Mouse (Mus musculus): ENCODE measurements around the gene Rnf5. TPM values are rescaled to one million over a fixed set of nuclear protein-coding genes. Genes with fewer than 3 reads are reported as not detected.

Rnf5 gene
- polyA plus RNA-seq, 1 experiment from 2014 or later: 223 TPM

- peak overlapping the region; percentile 68; the same call in 1 of the 2 replicates for H3K9ac ChIP-seq (replicated peaks; ENCODE audit: low read length)
- 15% methylated on average over 5 of the region's 5 CpGs for WGBS
- H3K4me2 ChIP-seq (ENCODE audit: low read length): peak overlapping the region; percentile 90
- peaks cover 53% of the 10 kb centered on the region for H3K4me1 ChIP-seq (ENCODE audit: control insufficient read depth, insufficient read depth, low read length)
- H3K36me3 ChIP-seq (ENCODE audit: control insufficient read depth, insufficient read depth, low read length): no peaks in the 10 kb centered on the region
- H3K4me3 ChIP-seq (replicated peaks; ENCODE audit: low read depth, low read length): peak overlapping the region; percentile 71
- no peaks in the 10 kb centered on the region for H3K9me3 ChIP-seq (ENCODE audit: control insufficient read depth, low read length)
- peaks cover 14% of the 10 kb centered on the region; the same call in 1 of the 2 replicates for H3K27me3 ChIP-seq (ENCODE audit: control insufficient read depth, insufficient read depth, low read length)
- ATAC-seq (ENCODE audit: low FRiP score, low TSS enrichment) (no peak), DNase-seq (no peak)
- peak overlapping the region; percentile 93 for H3K27ac ChIP-seq (replicated peaks; ENCODE audit: low read depth, low read length)
Measured at GRCm38 (mm10) chr17:34628644-34628967, 25.1 kb upstream of the Rnf5 start.

DNA sequence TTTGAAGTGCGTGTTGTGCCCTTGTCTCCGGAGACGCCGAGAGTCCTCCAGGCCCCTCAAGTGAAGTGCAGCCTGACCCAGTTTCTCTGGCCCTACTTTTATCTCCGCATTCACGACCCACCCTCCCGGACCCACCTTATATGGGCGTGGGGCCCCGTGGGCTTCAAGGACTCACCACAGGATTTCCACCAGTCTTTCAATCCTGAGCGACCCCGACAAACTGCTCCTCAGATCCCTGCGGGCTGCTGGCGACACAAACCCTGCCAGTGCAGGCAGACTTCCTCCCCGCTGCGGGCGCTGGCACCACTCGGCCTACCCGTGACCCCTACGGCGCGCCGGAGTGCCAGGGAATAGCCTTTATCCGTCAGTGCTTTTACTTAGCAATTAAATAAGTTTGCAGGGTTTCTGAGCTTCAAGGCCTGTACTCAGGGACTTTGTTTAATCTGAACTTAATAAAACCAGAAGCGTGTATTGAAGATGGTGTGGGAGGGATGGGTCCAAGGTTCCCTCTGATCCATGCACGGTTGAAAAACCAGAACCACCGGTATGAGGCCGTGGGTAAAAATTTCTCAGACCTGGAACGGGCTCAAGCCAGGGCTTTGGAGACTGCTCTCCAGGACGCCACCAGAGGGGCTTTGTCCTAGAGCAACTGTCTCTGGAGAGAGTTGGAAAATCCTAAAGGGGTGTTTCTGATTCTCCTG is 24.6 kb upstream of the Rnf5 start, which contains the start of gene Ppt2:
Ppt2 (minus strand) TSS at position 568 of the 701 bp plus-strand sequence.
- DNase-seq (peak; percentile 53), ATAC-seq (ENCODE audit: low FRiP score, low TSS enrichment) (no peak)
- peaks cover 53% of the 10 kb centered on the region for H3K4me1 ChIP-seq (ENCODE audit: control insufficient read depth, insufficient read depth, low read length)
- WGBS: 6% methylated on average over 29 of the region's 29 CpGs
- no peaks in the 10 kb centered on the region for H3K9me3 ChIP-seq (ENCODE audit: control insufficient read depth, low read length)
- H3K9ac ChIP-seq (replicated peaks; ENCODE audit: low read length): peak within 1 kb of the TSS; percentile 68
- peak within 1 kb of the TSS; percentile 90 for H3K4me2 ChIP-seq (ENCODE audit: low read length)
- peaks cover 14% of the 10 kb centered on the region; the same call in 1 of the 2 replicates for H3K27me3 ChIP-seq (ENCODE audit: control insufficient read depth, insufficient read depth, low read length)
- peak within 1 kb of the TSS; percentile 71 for H3K4me3 ChIP-seq (replicated peaks; ENCODE audit: low read depth, low read length)
- H3K36me3 ChIP-seq (ENCODE audit: control insufficient read depth, insufficient read depth, low read length): peaks cover 1% of the 10 kb centered on the region; the same call in 1 of the 2 replicates
- H3K27ac ChIP-seq (replicated peaks; ENCODE audit: low read depth, low read length): peak within 1 kb of the TSS; percentile 93

DNA sequence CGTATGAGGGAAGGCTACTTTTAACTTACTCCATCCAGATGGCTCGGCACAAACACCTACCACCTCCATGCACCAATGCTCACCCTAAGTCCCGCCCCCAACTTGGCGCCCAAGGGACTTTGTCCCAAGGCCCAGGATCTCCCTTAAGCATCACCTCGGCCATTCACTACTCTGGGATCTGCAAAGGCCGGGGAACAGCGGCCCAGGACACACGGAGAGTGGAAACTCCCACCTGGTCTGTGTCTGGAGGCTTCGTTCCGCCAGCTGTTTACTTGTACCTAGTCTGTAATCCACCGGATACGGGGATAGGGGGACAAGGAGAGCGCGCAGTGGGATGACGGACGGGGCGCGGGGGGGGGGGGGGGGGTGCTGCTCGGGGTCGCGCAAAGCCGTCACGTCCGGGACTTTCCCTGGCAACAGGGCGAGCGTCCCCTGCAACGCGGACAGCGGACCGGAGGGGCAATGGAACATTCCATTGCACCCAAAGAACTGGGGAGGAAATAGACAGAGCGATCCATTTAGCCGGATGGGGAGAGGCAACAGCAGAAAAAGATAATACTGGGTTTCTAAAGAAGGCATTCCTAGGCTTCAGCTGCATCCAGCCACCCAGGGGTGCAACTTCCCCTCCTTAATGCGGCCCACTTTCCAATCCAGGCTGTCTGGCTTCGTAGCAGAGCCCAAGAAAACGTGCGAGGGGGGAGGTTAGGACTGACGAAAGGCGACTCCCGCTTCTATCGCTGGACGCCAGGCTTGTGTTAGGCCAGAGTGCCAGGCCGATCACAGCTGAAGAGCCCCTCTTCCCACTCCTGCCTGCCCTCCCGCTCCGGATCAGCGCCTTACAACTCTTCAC is 23.8 kb upstream of the Rnf5 start:
- peak overlapping the region; percentile 68 for H3K9ac ChIP-seq (replicated peaks; ENCODE audit: low read length)
- H3K27me3 ChIP-seq (ENCODE audit: control insufficient read depth, insufficient read depth, low read length): peaks cover 11% of the 10 kb centered on the region; the same call in 1 of the 2 replicates
- H3K27ac ChIP-seq (replicated peaks; ENCODE audit: low read depth, low read length): peak overlapping the region; percentile 93
- ATAC-seq (ENCODE audit: low FRiP score, low TSS enrichment): peak; percentile 78
- peak overlapping the region; percentile 90 for H3K4me2 ChIP-seq (ENCODE audit: low read length)
- H3K9me3 ChIP-seq (ENCODE audit: control insufficient read depth, low read length): no peaks in the 10 kb centered on the region
- peak overlapping the region; percentile 71 for H3K4me3 ChIP-seq (replicated peaks; ENCODE audit: low read depth, low read length)
- DNase-seq: peak; percentile 94
- peaks cover 50% of the 10 kb centered on the region for H3K4me1 ChIP-seq (ENCODE audit: control insufficient read depth, insufficient read depth, low read length)
- WGBS: 0% methylated on average over 40 of the region's 45 CpGs
- peaks cover 9% of the 10 kb centered on the region for H3K36me3 ChIP-seq (ENCODE audit: control insufficient read depth, insufficient read depth, low read length)

DNA sequence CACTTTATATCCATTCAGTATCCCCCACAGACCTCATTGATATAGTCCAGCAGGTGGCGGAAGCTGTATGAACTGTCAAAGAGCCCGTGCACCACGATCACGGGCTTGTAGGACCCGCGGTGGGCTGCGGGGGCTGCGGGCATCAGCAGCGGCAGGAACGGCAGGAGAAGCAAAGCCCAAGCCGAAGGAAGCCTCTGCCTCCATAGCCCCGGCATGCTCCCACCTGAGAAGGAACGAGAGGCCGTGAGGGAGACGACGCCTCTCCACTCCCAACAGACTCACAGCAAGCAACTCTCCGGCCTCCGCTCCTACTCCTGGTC is 23.2 kb upstream of the Rnf5 start:
- Histone ChIP-seq H3K4me3 (replicated peaks; ENCODE audit: low read depth, low read length) (peak overlapping the region; percentile 71), H3K27ac (replicated peaks; ENCODE audit: low read depth, low read length) (peak overlapping the region; percentile 93), H3K9ac (replicated peaks; ENCODE audit: low read length) (peak overlapping the region; percentile 68), H3K4me1 (ENCODE audit: control insufficient read depth, insufficient read depth, low read length) (peaks cover 44% of the 10 kb centered on the region), H3K36me3 (ENCODE audit: control insufficient read depth, insufficient read depth, low read length) (peaks cover 14% of the 10 kb centered on the region), H3K4me2 (ENCODE audit: low read length) (peak overlapping the region; percentile 90), H3K9me3 (ENCODE audit: control insufficient read depth, low read length) (no peaks in the 10 kb centered on the region), H3K27me3 (ENCODE audit: control insufficient read depth, insufficient read depth, low read length) (peaks cover 10% of the 10 kb centered on the region; the same call in 1 of the 2 replicates)
- DNase-seq (peak; percentile 82), ATAC-seq (ENCODE audit: low FRiP score, low TSS enrichment) (peak; percentile 31)
- under 1% methylated on average over 18 of the region's 18 CpGs for WGBS

DNA sequence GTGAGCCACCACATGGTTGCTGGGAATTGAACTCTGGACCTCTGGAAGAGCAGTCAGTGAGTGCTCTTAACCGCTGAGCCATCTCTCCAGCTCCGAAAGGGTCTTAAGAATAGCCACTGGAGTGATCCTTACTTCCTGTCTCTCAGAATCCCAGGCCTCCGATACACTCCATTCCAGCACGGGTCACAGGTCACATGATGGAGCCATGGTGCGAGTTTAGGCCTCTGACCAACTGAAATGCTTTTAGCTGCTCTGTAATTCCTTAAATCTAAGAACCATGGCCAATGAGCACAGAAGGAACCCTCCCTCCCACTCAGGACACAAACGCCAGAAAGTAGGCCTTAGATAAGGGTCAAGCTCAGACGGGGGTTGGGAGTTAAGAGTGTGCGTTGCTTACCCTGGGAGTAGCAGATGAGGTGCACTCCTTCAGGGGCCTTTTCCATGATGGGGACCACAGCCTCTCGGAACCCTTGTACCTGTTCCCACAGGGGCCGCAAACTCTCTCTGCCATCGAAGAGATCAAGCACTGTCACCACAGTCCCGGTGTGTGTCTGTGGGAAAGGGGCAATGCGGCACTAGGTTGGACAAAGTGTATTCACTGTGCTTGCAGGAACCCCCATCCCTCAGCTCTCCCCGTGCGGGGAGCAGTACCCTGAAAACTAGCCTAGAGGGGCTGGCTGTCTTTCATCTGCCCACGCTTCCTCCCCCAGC is 22.7 kb upstream of the Rnf5 start:
- peaks cover 19% of the 10 kb centered on the region for H3K36me3 ChIP-seq (ENCODE audit: control insufficient read depth, insufficient read depth, low read length)
- peak overlapping the region; percentile 68 for H3K9ac ChIP-seq (replicated peaks; ENCODE audit: low read length)
- peak overlapping the region; percentile 93 for H3K27ac ChIP-seq (replicated peaks; ENCODE audit: low read depth, low read length)
- no peak for DNase-seq
- H3K4me3 ChIP-seq (replicated peaks; ENCODE audit: low read depth, low read length): peak overlapping the region; percentile 71
- peaks cover 4% of the 10 kb centered on the region; the same call in 1 of the 2 replicates for H3K27me3 ChIP-seq (ENCODE audit: control insufficient read depth, insufficient read depth, low read length)
- 49% methylated on average over 16 of the region's 16 CpGs for WGBS
- no peak for ATAC-seq (ENCODE audit: low FRiP score, low TSS enrichment)
- peak overlapping the region; percentile 90 for H3K4me2 ChIP-seq (ENCODE audit: low read length)
- H3K4me1 ChIP-seq (ENCODE audit: control insufficient read depth, insufficient read depth, low read length): peaks cover 39% of the 10 kb centered on the region
- H3K9me3 ChIP-seq (ENCODE audit: control insufficient read depth, low read length): no peaks in the 10 kb centered on the region

DNA sequence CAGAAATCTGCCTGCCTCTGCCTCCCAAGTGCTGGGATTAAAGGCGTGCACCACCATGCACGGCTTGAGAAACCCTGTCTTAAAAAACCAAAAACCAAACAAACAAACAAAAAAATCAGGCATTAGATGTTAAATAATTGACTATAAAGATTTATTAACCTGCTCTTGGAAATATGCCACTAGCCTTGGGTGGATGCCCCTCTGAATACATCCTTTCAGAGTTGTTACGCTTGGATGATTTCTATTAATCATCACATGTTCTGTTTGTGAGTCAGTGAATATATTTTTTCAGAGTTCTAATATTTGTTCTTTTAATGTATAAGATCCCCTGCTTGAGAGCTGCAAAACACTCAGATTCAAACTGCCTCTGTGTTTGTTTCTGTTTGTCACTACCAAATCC is 21.5 kb upstream of the Rnf5 start:
- no peak for ATAC-seq (ENCODE audit: low FRiP score, low TSS enrichment)
- 94% methylated on average over 3 of the region's 3 CpGs for WGBS

DNA sequence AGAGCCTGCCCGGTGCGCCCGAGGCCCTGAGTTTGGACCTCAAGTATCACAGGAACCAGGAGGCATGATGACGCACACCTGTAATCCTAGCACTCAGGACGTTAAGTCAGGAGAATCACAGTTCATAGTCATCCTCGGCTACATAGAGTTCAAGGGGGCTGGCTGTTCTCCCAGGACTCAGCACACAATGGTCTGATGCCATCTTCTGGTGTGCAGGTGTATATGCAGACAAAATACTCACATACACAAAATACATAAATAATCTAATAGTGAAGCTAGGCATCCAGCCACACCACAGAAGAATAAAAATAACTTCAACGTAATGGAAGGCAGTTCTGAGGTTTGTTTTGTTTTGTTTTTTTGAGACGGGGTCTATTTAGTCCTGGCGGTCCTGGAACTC is 19.7 kb upstream of the Rnf5 start:
- H3K4me3 ChIP-seq (replicated peaks; ENCODE audit: low read depth, low read length): no peak overlapping the region
- H3K36me3 ChIP-seq (ENCODE audit: control insufficient read depth, insufficient read depth, low read length): peaks cover 24% of the 10 kb centered on the region
- no peaks in the 10 kb centered on the region for H3K9me3 ChIP-seq (ENCODE audit: control insufficient read depth, low read length)
- 88% methylated on average over 9 of the region's 9 CpGs for WGBS
- ATAC-seq (ENCODE audit: low FRiP score, low TSS enrichment) (no peak), DNase-seq (no peak)
- no peak overlapping the region for H3K9ac ChIP-seq (replicated peaks; ENCODE audit: low read length)
- no peak overlapping the region for H3K27ac ChIP-seq (replicated peaks; ENCODE audit: low read depth, low read length)
- no peaks in the 10 kb centered on the region for H3K27me3 ChIP-seq (ENCODE audit: control insufficient read depth, insufficient read depth, low read length)
- H3K4me1 ChIP-seq (ENCODE audit: control insufficient read depth, insufficient read depth, low read length): peaks cover 14% of the 10 kb centered on the region
- H3K4me2 ChIP-seq (ENCODE audit: low read length): no peak overlapping the region

More for the DNA sequence above, 21.5 kb upstream of the Rnf5 start:
- Histone ChIP-seq H3K4me1 (ENCODE audit: control insufficient read depth, insufficient read depth, low read length) (peaks cover 27% of the 10 kb centered on the region), H3K9me3 (ENCODE audit: control insufficient read depth, low read length) (no peaks in the 10 kb centered on the region), H3K9ac (replicated peaks; ENCODE audit: low read length) (no peak overlapping the region), H3K36me3 (ENCODE audit: control insufficient read depth, insufficient read depth, low read length) (peaks cover 24% of the 10 kb centered on the region), H3K4me3 (replicated peaks; ENCODE audit: low read depth, low read length) (no peak overlapping the region), H3K27ac (replicated peaks; ENCODE audit: low read depth, low read length) (no peak overlapping the region), H3K27me3 (ENCODE audit: control insufficient read depth, insufficient read depth, low read length) (no peaks in the 10 kb centered on the region), H3K4me2 (ENCODE audit: low read length) (no peak overlapping the region)
- DNase-seq: no peak

DNA sequence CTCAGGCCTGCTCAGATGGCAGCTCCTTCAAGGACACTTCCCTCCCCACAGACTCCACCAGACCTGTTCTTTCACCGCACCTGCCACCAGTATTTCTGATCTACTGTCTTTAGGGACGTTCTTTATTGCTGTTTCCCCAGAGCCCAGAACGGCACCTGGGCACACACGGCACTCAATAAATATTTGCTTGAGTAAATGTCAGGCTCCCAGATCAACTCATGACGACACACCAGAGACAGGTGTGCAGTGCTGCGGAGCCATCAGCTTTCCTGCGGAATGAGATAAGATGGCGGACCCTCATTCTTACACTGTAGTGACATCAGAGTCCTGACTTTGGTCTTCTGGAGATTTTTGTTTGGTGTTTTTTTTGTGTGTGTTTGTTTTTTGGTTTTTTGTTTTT is 17.5 kb upstream of the Rnf5 start:
- WGBS: 93% methylated on average over 8 of the region's 8 CpGs
- H3K27ac ChIP-seq (replicated peaks; ENCODE audit: low read depth, low read length): no peak overlapping the region
- no peaks in the 10 kb centered on the region for H3K9me3 ChIP-seq (ENCODE audit: control insufficient read depth, low read length)
- no peak overlapping the region for H3K4me3 ChIP-seq (replicated peaks; ENCODE audit: low read depth, low read length)
- ATAC-seq (ENCODE audit: low FRiP score, low TSS enrichment) (no peak), DNase-seq (no peak)
- H3K27me3 ChIP-seq (ENCODE audit: control insufficient read depth, insufficient read depth, low read length): no peaks in the 10 kb centered on the region
- peaks cover 38% of the 10 kb centered on the region for H3K36me3 ChIP-seq (ENCODE audit: control insufficient read depth, insufficient read depth, low read length)
- no peak overlapping the region for H3K9ac ChIP-seq (replicated peaks; ENCODE audit: low read length)
- no peak overlapping the region for H3K4me2 ChIP-seq (ENCODE audit: low read length)
- peaks cover 2% of the 10 kb centered on the region for H3K4me1 ChIP-seq (ENCODE audit: control insufficient read depth, insufficient read depth, low read length)
